8 mouse cellular contexts compared by ENCODE assay signal in genomic region chr2:121170980-121171742, GRCm38 (mm10). TPM values are rescaled to one million over a fixed set of nuclear protein-coding genes. Genes with fewer than 3 reads are reported as not detected.
A peak's percentile ranks its signal among the peaks of the same experiment; 100 is the strongest.
DNase-seq lines count a peak whose midpoint lies in the region; ATAC-seq and TF ChIP-seq lines count a peak whose summit lies in the region.

Zscan29 (minus strand) TSS chr2:121171125.

- H3K79me2 ChIP-seq in MEL (ENCODE audit: control insufficient read depth, insufficient read depth, low read length, poor library complexity) = peaks cover 29% of the 10 kb centered on the region

- no peak for TF ChIP-seq EP300 in MEL (IDR thresholded peaks at IDR 0.05; ENCODE audit: low read depth in 1 of 2, low read length in 2 of 2)
- no peak for TF ChIP-seq EP300 in lung, postnatal 0 days (IDR thresholded peaks at IDR 0.05)

- H3K27ac ChIP-seq in MEL (ENCODE audit: control insufficient read depth, low read depth, low read length) = peak within 1 kb of the TSS; percentile 80
- H3K27ac ChIP-seq in cerebellum, adult 2 months (ENCODE audit: insufficient read depth, low read length) = peak within 1 kb of the TSS; percentile 57
- peak within 1 kb of the TSS; percentile 94 for H3K27ac ChIP-seq in hindbrain, embryonic 10.5 days
- H3K27ac ChIP-seq in lung, postnatal 0 days (ENCODE audit: low read length) = peak within 1 kb of the TSS; percentile 91

- no peak for TF ChIP-seq RAD21 in MEL (IDR thresholded peaks at IDR 0.05; ENCODE audit: low read depth, low read length)

- DNase-seq in MEL (ENCODE audit: low read depth, low spot score) = peak; percentile 93
- DNase-seq in cerebellum, adult 2 months = peak; percentile 89
- peak; percentile 91 for DNase-seq in forelimb bud, embryonic 11.5 days (ENCODE audit: low read depth, low spot score)
- DNase-seq in hindbrain, embryonic 10.5 days (ENCODE audit: low spot score) = peak; percentile 92
- DNase-seq in layer of hippocampus, adult 9-11 months = peak; percentile 84
- DNase-seq in lung, postnatal 0 days (ENCODE audit: low spot score) = peak; percentile 97
- DNase-seq in ovary, postnatal 14 days (ENCODE audit: low spot score) = peak; percentile 86
- DNase-seq in thymus, postnatal 14 days = peak; percentile 95

- TF ChIP-seq CTCF in MEL (IDR thresholded peaks at IDR 0.05 in 2 of 3, conservative IDR thresholded peaks at IDR 0.05 in 1 of 3; ENCODE audit: control insufficient read depth in 1 of 3, insufficient read depth in 1 of 3, low read depth in 2 of 3, low read length in 3 of 3, poor library complexity in 1 of 3, severe bottlenecking in 1 of 3) = peak in 1 of 3 experiments; percentile 28; a peak in 2 of 6 replicates
- TF ChIP-seq CTCF in cerebellum, adult 2 months (IDR thresholded peaks at IDR 0.05; ENCODE audit: borderline replicate concordance, insufficient read depth, low read depth, low read length) = no peak
- TF ChIP-seq CTCF in lung, postnatal 0 days (IDR thresholded peaks at IDR 0.05) = peak; percentile 51

- no peaks in the 10 kb centered on the region for H3K27me3 ChIP-seq in MEL (ENCODE audit: control insufficient read depth in 1 of 2, insufficient read depth in 2 of 2, low read length in 2 of 2)
- no peaks in the 10 kb centered on the region for H3K27me3 ChIP-seq in cerebellum, adult 2 months (ENCODE audit: control insufficient read depth, insufficient read depth, low read length)
- H3K27me3 ChIP-seq in hindbrain, embryonic 10.5 days (ENCODE audit: insufficient read depth, poor library complexity, severe bottlenecking) = no peaks in the 10 kb centered on the region
- no peaks in the 10 kb centered on the region for H3K27me3 ChIP-seq in lung, postnatal 0 days (replicated peaks; ENCODE audit: insufficient read depth, low read length)

- peaks cover 0 to 10% of the 10 kb centered on the region in 2 experiments; a peak in 3 of 4 replicates for H3K4me1 ChIP-seq in MEL (ENCODE audit: control insufficient read depth in 1 of 2, insufficient read depth in 2 of 2, low read length in 2 of 2)
- H3K4me1 ChIP-seq in cerebellum, adult 2 months (ENCODE audit: control insufficient read depth, insufficient read depth, low read length) = peaks cover 12% of the 10 kb centered on the region
- H3K4me1 ChIP-seq in hindbrain, embryonic 10.5 days (replicated peaks) = peaks cover 26% of the 10 kb centered on the region
- peaks cover 10% of the 10 kb centered on the region for H3K4me1 ChIP-seq in lung, postnatal 0 days (ENCODE audit: insufficient read depth, low read depth, low read length)

- H3K4me3 ChIP-seq in MEL (ENCODE audit: control insufficient read depth in 1 of 2, insufficient read depth in 1 of 2, low read depth in 2 of 2, low read length in 2 of 2) = peak within 1 kb of the TSS; percentile 95 to 99
- peak within 1 kb of the TSS; percentile 67 for H3K4me3 ChIP-seq in cerebellum, adult 2 months (replicated peaks; ENCODE audit: insufficient read depth, low read depth, low read length)
- peak within 1 kb of the TSS; percentile 91 for H3K4me3 ChIP-seq in hindbrain, embryonic 10.5 days
- peak within 1 kb of the TSS; percentile 89 for H3K4me3 ChIP-seq in lung, postnatal 0 days (ENCODE audit: low read depth, low read length)

- H3K9ac ChIP-seq in MEL (ENCODE audit: control insufficient read depth, low read depth, low read length, poor library complexity, severe bottlenecking) = peak within 1 kb of the TSS; percentile 95
- H3K9ac ChIP-seq in lung, postnatal 0 days (replicated peaks; ENCODE audit: low read depth) = peak within 1 kb of the TSS; percentile 71

- 1% methylated on average over 66 of the region's 66 CpGs for WGBS in cerebellum, adult 2 months
- WGBS in hindbrain, embryonic 10.5 days = 0% methylated on average over 66 of the region's 66 CpGs
- WGBS in lung, postnatal 0 days = under 1% methylated on average over 54 of the region's 66 CpGs

- ATAC-seq in lung, postnatal 0 days = peak; percentile 97

- peaks cover 3 to 13% of the 10 kb centered on the region in 2 experiments; a peak in 3 of 4 replicates for H3K36me3 ChIP-seq in MEL (ENCODE audit: control insufficient read depth in 1 of 2, insufficient read depth in 2 of 2, low read length in 2 of 2)
- peaks cover 50% of the 10 kb centered on the region for H3K36me3 ChIP-seq in hindbrain, embryonic 10.5 days
- H3K36me3 ChIP-seq in lung, postnatal 0 days (ENCODE audit: insufficient read depth, low read length) = peaks cover 5% of the 10 kb centered on the region; the same call in 1 of the 2 replicates

- peak; percentile 87 to 91 for TF ChIP-seq POLR2A in MEL (IDR thresholded peaks at IDR 0.05; ENCODE audit: control insufficient read depth in 1 of 2, insufficient read depth in 1 of 2, low read depth in 1 of 2, low read length in 2 of 2, poor library complexity in 1 of 2)
- TF ChIP-seq POLR2A in cerebellum, adult 2 months (IDR thresholded peaks at IDR 0.05; ENCODE audit: borderline replicate concordance, insufficient read depth, low read length) = peak; percentile 62; the same call in 1 of the 2 replicates

- peak within 1 kb of the TSS; percentile 86 for H3K4me2 ChIP-seq in lung, postnatal 0 days (replicated peaks; ENCODE audit: low read depth, low read length)

- no peaks in the 10 kb centered on the region for H3K9me3 ChIP-seq in MEL (replicated peaks; ENCODE audit: insufficient read depth, low read length)
- H3K9me3 ChIP-seq in hindbrain, embryonic 10.5 days = no peaks in the 10 kb centered on the region
- H3K9me3 ChIP-seq in lung, postnatal 0 days (ENCODE audit: low read length) = no peaks in the 10 kb centered on the region

TF ChIP-seq in MEL, 35 proteins besides CTCF, POLR2A, EP300 and RAD21 (continues in another document):
- no peak for TF ChIP-seq TAL1 (IDR thresholded peaks at IDR 0.05; ENCODE audit: low read length)
- no peak for TF ChIP-seq USF2 (IDR thresholded peaks at IDR 0.05; ENCODE audit: borderline replicate concordance in 1 of 2, insufficient read depth in 1 of 2, low read depth in 1 of 2, low read length in 2 of 2)
- peak; percentile 60 for TF ChIP-seq HCFC1 (IDR thresholded peaks at IDR 0.05; ENCODE audit: low read depth, low read length)
- TF ChIP-seq MYB (IDR thresholded peaks at IDR 0.05; ENCODE audit: low read depth, low read length) = no peak
- no peak; the same call in 1 of the 2 replicates for TF ChIP-seq MAZ (IDR thresholded peaks at IDR 0.05; ENCODE audit: low read depth, low read length)
- TF ChIP-seq USF1 (IDR thresholded peaks at IDR 0.05; ENCODE audit: low read depth, low read length) = no peak
- TF ChIP-seq ZNF384 (IDR thresholded peaks at IDR 0.05; ENCODE audit: low read depth, low read length) = no peak
- TF ChIP-seq POLR2AphosphoS2 (IDR thresholded peaks at IDR 0.05; ENCODE audit: low read length) = peak; percentile 79
- TF ChIP-seq GATA1 (IDR thresholded peaks at IDR 0.05; ENCODE audit: low read depth, low read length) = no peak
- no peak for TF ChIP-seq CHD2 (IDR thresholded peaks at IDR 0.05; ENCODE audit: low read length)
- no peak for TF ChIP-seq GABPA (IDR thresholded peaks at IDR 0.05; ENCODE audit: low read depth, low read length)
- no peak for TF ChIP-seq RCOR1 (IDR thresholded peaks at IDR 0.05; ENCODE audit: low read depth, low read length)
- TF ChIP-seq POLR2AphosphoS5 (IDR thresholded peaks at IDR 0.05; ENCODE audit: borderline replicate concordance, low read depth, low read length) = no peak
- TF ChIP-seq ELF1 (IDR thresholded peaks at IDR 0.05; ENCODE audit: low read depth, low read length) = peak; percentile 97
- no peak for TF ChIP-seq MYC (IDR thresholded peaks at IDR 0.05; ENCODE audit: low read depth, low read length)
- TF ChIP-seq SMC3 (IDR thresholded peaks at IDR 0.05; ENCODE audit: low read depth, low read length) = 0 out of 2 replicates have a peak, but pooled peaks have one; percentile 10
- no peak for TF ChIP-seq ZC3H11A (IDR thresholded peaks at IDR 0.05; ENCODE audit: low read depth, low read length)
- no peak for TF ChIP-seq MEF2A (IDR thresholded peaks at IDR 0.05; ENCODE audit: extremely low read depth, insufficient replicate concordance, low read depth, low read length, poor library complexity, severe bottlenecking)
- TF ChIP-seq MXI1 (IDR thresholded peaks at IDR 0.05; ENCODE audit: low read depth, low read length) = peak; percentile 41
- no peak for TF ChIP-seq ZKSCAN1 (IDR thresholded peaks at IDR 0.05; ENCODE audit: low read depth, low read length)
- TF ChIP-seq MAX (IDR thresholded peaks at IDR 0.05; ENCODE audit: low read length) = 0 out of 2 replicates have a peak, but pooled peaks have one; percentile 38
- TF ChIP-seq ETS1 (IDR thresholded peaks at IDR 0.05; ENCODE audit: low read depth, low read length) = no peak
- TF ChIP-seq TCF12 (IDR thresholded peaks at IDR 0.05; ENCODE audit: low read depth, low read length) = peak; percentile 69
- TF ChIP-seq JUND (IDR thresholded peaks at IDR 0.05; ENCODE audit: low read depth, low read length) = no peak
- peak; percentile 73 for TF ChIP-seq TBP (IDR thresholded peaks at IDR 0.05; ENCODE audit: low read depth, low read length)
- no peak; the same call in 1 of the 2 replicates for TF ChIP-seq CHD1 (IDR thresholded peaks at IDR 0.05; ENCODE audit: low read depth, low read length)
- no peak for TF ChIP-seq MAFK (IDR thresholded peaks at IDR 0.05; ENCODE audit: borderline replicate concordance, low read depth, low read length)
- no peak for TF ChIP-seq BHLHE40 (IDR thresholded peaks at IDR 0.05; ENCODE audit: borderline replicate concordance, low read depth, low read length)
- peak; percentile 92 for TF ChIP-seq NRF1 (IDR thresholded peaks at IDR 0.05; ENCODE audit: insufficient read depth, low read depth, low read length, poor library complexity, severe bottlenecking)
- peak; percentile 72 for TF ChIP-seq SIN3A (IDR thresholded peaks at IDR 0.05; ENCODE audit: low read length)
- no peak for TF ChIP-seq UBTF (IDR thresholded peaks at IDR 0.05; ENCODE audit: borderline replicate concordance, insufficient read depth, low read depth, low read length)
- TF ChIP-seq NELFE (IDR thresholded peaks at IDR 0.05; ENCODE audit: low read depth, low read length) = peak; percentile 89
- no peak; the same call in 1 of the 2 replicates for TF ChIP-seq E2F4 (IDR thresholded peaks at IDR 0.05; ENCODE audit: borderline replicate concordance, low read depth, low read length)
- peak; percentile 83; the same call in 1 of the 2 replicates for TF ChIP-seq ZMIZ1 (IDR thresholded peaks at IDR 0.05; ENCODE audit: low read depth, low read length)

RNA-seq across cellular contexts. Expression of gene Zscan29, which starts in this region (rescaled TPM):
- total RNA-seq in MEL (2012; rRNA removed) = 6.5 and 6.7 TPM in 2 replicates
- polyA plus RNA-seq in MEL (2012; ENCODE audit: insufficient read depth in 1 of 2, insufficient read length in 2 of 2, low read depth in 1 of 2, low replicate concordance in 2 of 2, missing spikeins in 1 of 2) = 100 to 1,000 TPM in 1 of 2 experiments, 10 to 100 TPM in 1; 10.2 to 199 TPM
- polyA plus RNA-seq in cerebellum, adult 2 months (2012; rRNA removed) = 6.4 and 6.8 TPM in 2 replicates
- 11.8 and 13.6 TPM in 2 replicates for polyA plus RNA-seq in hindbrain, embryonic 10.5 days (2016; fragmentation: Nextera tagmentation; extraction: Ambion mirVana)
- 7.8 and 8.6 TPM in 2 replicates for polyA plus RNA-seq in lung, postnatal 0 days (2015; fragmentation: Nextera tagmentation; extraction: Ambion mirVana)

Comparison
In these comparisons a context has a peak if more than half of its experiments do, and no peak if none do; other contexts are left out.
1. Peak in every context shown above with its lines: DNase-seq, ATAC-seq, H3K4me3 ChIP-seq and H3K27ac ChIP-seq.